Mouse (Mus musculus): ENCODE measurements at regions not wholly inside any gene's neighbourhood (a gene's known extent, or its start where the extent isn't known, plus 50 kb on each side); places are given as distances from the start of the nearest gene placed in this dataset.

DNA sequence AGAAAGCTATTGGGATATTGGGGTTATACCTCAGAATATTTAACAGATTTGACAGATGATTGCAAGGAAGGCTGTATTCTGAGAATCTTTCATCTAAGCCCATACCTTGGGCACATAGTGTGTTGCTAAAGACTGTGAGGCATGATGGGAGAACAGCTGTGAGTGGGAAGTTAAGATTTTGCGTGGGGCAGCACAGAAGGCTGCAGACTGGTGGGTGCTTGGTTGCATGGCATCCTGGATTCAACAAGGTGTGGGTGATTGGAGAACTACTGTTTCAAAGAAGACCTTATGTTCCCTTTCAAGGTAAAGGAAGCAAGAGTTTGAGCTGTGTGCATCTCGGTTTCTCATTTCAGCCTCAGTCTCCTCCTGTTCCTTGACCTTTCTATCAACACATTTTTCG is 584.8 kb downstream of the Sh2d4b start:
- DNase-seq (ENCODE audit: low spot score in 2 of 2), result peak; percentile 76 to 93

- DNase-seq (ENCODE audit: low spot score in 2 of 2), result peak in 1 of 2 experiments; percentile 5
These were observed 613.9 kb downstream of the Sh2d4b start for GRCm38 (mm10) chr14:40279194-40279593.

DNA sequence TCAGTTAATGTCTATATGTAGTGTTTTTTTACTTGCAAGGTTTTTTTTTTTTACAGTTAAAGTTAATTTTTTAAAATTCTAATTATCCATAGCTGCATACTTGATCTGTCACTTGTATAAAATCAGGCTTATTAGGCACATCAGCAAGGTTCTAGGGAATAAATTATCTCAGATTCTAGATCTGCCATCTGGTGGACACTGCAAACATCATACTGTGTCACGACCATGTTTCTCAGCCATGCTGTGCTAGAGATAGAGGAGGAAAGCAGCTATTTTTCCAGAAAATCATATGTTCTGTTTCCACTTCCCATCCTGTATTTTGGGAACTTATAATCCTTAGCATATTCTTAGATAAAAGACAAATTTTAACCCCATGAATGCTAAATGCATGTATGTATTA is 617.7 kb downstream of the Sh2d4b start:
- peak; percentile 14 to 46 for DNase-seq (ENCODE audit: low spot score in 2 of 2)

DNA sequence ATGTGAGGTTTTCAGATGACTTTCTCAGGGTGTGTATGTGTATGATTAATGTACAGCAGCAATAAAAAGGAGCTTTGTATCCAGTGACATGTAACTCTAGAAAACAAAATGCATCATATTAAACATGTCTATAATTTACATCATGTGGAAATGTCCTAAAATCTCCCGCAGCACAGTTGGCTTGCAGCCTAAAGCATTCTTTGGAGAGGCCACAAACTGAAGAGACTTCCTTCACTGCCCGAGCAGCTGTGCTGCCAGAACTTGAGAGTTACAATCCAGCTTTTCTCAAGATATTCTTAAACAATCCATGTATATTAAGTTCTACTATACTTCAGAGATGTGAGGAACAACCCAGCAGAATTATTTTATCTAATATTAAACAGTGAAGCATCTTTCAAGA is 631.4 kb downstream of the Sh2d4b start:
- DNase-seq (ENCODE audit: low spot score in 2 of 2), result no peak

DNA sequence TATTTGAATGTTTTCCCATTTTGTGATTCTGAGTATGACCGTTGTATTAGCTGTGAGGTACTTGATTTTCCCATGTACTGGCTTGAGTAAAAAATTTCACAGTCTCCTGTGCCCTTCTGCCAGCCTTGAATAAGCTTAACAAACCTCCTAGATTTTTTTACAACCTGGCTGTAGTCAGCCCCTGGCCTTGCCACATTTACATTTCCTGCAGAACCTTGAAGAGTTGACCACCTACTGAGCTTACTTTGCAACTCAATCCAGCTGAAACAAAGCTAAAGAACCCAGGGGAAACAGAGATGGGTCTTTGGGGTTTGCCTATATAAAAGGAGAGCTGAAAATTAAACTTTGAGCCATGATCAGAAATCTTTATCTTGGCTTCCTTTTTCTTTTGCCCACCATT is 661.0 kb downstream of the Sh2d4b start:
- no peak for DNase-seq (ENCODE audit: low spot score in 2 of 2)

DNA sequence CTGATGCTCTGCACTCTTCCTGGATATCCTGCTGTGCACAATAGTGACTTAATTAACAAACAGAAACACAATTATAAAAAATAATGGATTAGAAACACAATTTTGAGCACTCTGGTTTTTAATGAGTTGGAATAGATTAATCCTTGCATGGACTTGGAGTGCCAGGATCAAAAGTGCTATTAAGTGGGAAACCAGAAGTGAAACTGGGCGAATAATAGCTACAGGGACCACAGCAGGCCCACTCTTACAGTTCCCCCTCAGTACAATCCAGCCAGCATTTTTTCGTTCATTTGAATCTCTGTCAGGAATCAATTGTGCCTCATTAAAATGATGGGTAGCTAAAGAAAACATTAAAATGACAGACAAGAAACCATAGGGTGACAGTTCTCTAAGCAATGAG is 668.7 kb downstream of the Sh2d4b start:
- no peak for DNase-seq (ENCODE audit: low spot score in 2 of 2)

Measured in layer of hippocampus, adult 18-20 months (tissue).